8 mouse cellular contexts compared by ENCODE assay signal in genomic region chr12:99570197-99570956, GRCm38 (mm10). TPM values are rescaled to one million over a fixed set of nuclear protein-coding genes. Genes with fewer than 3 reads are reported as not detected.
DNase-seq lines count a peak whose midpoint lies in the region; ATAC-seq lines count a peak whose summit lies in the region.

No protein-coding gene starts in this region.

- H3K4me3 ChIP-seq in heart, embryonic 11.5 days (ENCODE audit: low read depth, low read length), result no peak overlapping the region
- no peak overlapping the region for H3K4me3 ChIP-seq in midbrain, embryonic 15.5 days

- no peaks in the 10 kb centered on the region for H3K27me3 ChIP-seq in heart, embryonic 11.5 days (ENCODE audit: control insufficient read depth, insufficient read depth, low read length)
- no peaks in the 10 kb centered on the region for H3K27me3 ChIP-seq in midbrain, embryonic 15.5 days (replicated peaks)

- no peak for ATAC-seq in heart, embryonic 11.5 days (replicated peaks; ENCODE audit: insufficient number of reproducible peaks, low FRiP score, low TSS enrichment)
- peak; percentile 65 for ATAC-seq in midbrain, embryonic 15.5 days (replicated peaks)
- ATAC-seq in granulocyte monocyte progenitor cell, adult 5-6 weeks (replicated peaks; ENCODE audit: poor library complexity, severe bottlenecking), result no peak

- H3K4me2 ChIP-seq in heart, embryonic 11.5 days, result peak overlapping the region; percentile 1; the same call in 1 of the 2 replicates
- H3K4me2 ChIP-seq in midbrain, embryonic 15.5 days, result peak overlapping the region; percentile 13; the same call in 1 of the 2 replicates

- no peaks in the 10 kb centered on the region for H3K9me3 ChIP-seq in heart, embryonic 11.5 days (replicated peaks; ENCODE audit: control insufficient read depth, low read length)
- no peaks in the 10 kb centered on the region for H3K9me3 ChIP-seq in midbrain, embryonic 15.5 days

- DNase-seq in lung, adult 18-20 months, result peak; percentile 33 to 36
- no peak for DNase-seq in lung, postnatal 25 days (ENCODE audit: low spot score)
- peak; percentile 78 to 80 for DNase-seq in cerebellum, postnatal 36 days
- DNase-seq in layer of hippocampus, adult 9-11 months, result peak; percentile 40
- no peak for DNase-seq in thymus, postnatal 4 days

- 64% methylated on average over 25 of the region's 25 CpGs for WGBS in heart, embryonic 11.5 days (ENCODE audit: insufficient replicate concordance)
- WGBS in midbrain, embryonic 15.5 days, result 69% methylated on average over 25 of the region's 25 CpGs

- no peaks in the 10 kb centered on the region for H3K4me1 ChIP-seq in heart, embryonic 11.5 days (ENCODE audit: control insufficient read depth, insufficient read depth, low read length)
- peaks cover 3% of the 10 kb centered on the region; the same call in 1 of the 2 replicates for H3K4me1 ChIP-seq in midbrain, embryonic 15.5 days

- H3K27ac ChIP-seq in heart, embryonic 11.5 days (ENCODE audit: low read depth, low read length), result no peak overlapping the region
- H3K27ac ChIP-seq in midbrain, embryonic 15.5 days, result no peak overlapping the region

- no peaks in the 10 kb centered on the region for H3K36me3 ChIP-seq in heart, embryonic 11.5 days (ENCODE audit: control insufficient read depth, insufficient read depth, low read length)
- no peaks in the 10 kb centered on the region for H3K36me3 ChIP-seq in midbrain, embryonic 15.5 days (replicated peaks)

- H3K9ac ChIP-seq in heart, embryonic 11.5 days (ENCODE audit: low read depth, low read length), result no peak overlapping the region
- no peak overlapping the region for H3K9ac ChIP-seq in midbrain, embryonic 15.5 days

RNA-seq across cellular contexts. Expression of gene Foxn3, which starts 7.0 kb away (rescaled TPM):
- 68.7 and 75.5 TPM in 2 replicates for polyA plus RNA-seq in heart, embryonic 11.5 days (2014; fragmentation: Nextera tagmentation; extraction: Ambion mirVana)
- 80.4 and 85.9 TPM in 2 replicates for polyA plus RNA-seq in midbrain, embryonic 15.5 days (2015; fragmentation: Nextera tagmentation; extraction: Ambion mirVana)
- 68.7 and 164 TPM in 2 replicates for total RNA-seq in granulocyte monocyte progenitor cell, adult 5-6 weeks (2014; fragmentation: Nextera tagmentation)
- 22.6 and 26.7 TPM in 2 replicates for total RNA-seq in granulocyte monocyte progenitor cell, adult 5-6 weeks (2017)

Comparison
In these comparisons a context has a peak if more than half of its experiments do, and no peak if none do; other contexts are left out.
1. DNase-seq: peak in lung, adult 18-20 months (2 of 2), cerebellum, postnatal 36 days (2 of 2) and layer of hippocampus, adult 9-11 months (single experiment); none in lung, postnatal 25 days (single experiment) and thymus, postnatal 4 days (single experiment).